Mouse (Mus musculus): ENCODE data around the gene Synj1. TPM values are rescaled to one million over a fixed set of nuclear protein-coding genes. Genes with fewer than 3 reads are reported as not detected.

Synj1 gene
- polyA plus RNA-seq, 1 experiment from 2014 or later = 16.6 TPM

GRCm38 (mm10) chr16:90907250-90907649, 103.9 kb downstream of the Synj1 start:
- no peak overlapping the region for H3K4me2 ChIP-seq (replicated peaks; ENCODE audit: low read depth)
- 68% methylated on average over 7 of the region's 7 CpGs for WGBS
- no peak for TF ChIP-seq CTCF (IDR thresholded peaks at IDR 0.05; ENCODE audit: low read depth)

GRCm38 (mm10) chr16:90903300-90903699, 107.8 kb downstream of the Synj1 start:
- Histone ChIP-seq H3K27me3 (replicated peaks; ENCODE audit: control insufficient read depth, insufficient read depth, low read length) (no peaks in the 10 kb centered on the region), H3K9ac (ENCODE audit: low read depth, low read length) (no peak overlapping the region), H3K27ac (ENCODE audit: low read depth, low read length) (no peak overlapping the region), H3K9me3 (ENCODE audit: control insufficient read depth) (no peaks in the 10 kb centered on the region), H3K4me2 (replicated peaks; ENCODE audit: low read depth) (no peak overlapping the region), H3K4me1 (replicated peaks; ENCODE audit: control insufficient read depth, insufficient read depth, low read length) (no peaks in the 10 kb centered on the region), H3K36me3 (ENCODE audit: control insufficient read depth, insufficient read depth) (no peaks in the 10 kb centered on the region), H3K4me3 (ENCODE audit: low read depth, low read length) (no peak overlapping the region)
- WGBS = 51% methylated on average over 5 of the region's 5 CpGs
- TF ChIP-seq CTCF (IDR thresholded peaks at IDR 0.05; ENCODE audit: low read depth) = no peak
- ATAC-seq = no peak

More at GRCm38 (mm10) chr16:90907250-90907649, 103.9 kb downstream of the Synj1 start:
- Histone ChIP-seq H3K36me3 (ENCODE audit: control insufficient read depth, insufficient read depth) (no peaks in the 10 kb centered on the region), H3K4me3 (ENCODE audit: low read depth, low read length) (no peak overlapping the region), H3K9ac (ENCODE audit: low read depth, low read length) (no peak overlapping the region), H3K27me3 (replicated peaks; ENCODE audit: control insufficient read depth, insufficient read depth, low read length) (no peaks in the 10 kb centered on the region), H3K4me1 (replicated peaks; ENCODE audit: control insufficient read depth, insufficient read depth, low read length) (no peaks in the 10 kb centered on the region), H3K9me3 (ENCODE audit: control insufficient read depth) (no peaks in the 10 kb centered on the region), H3K27ac (ENCODE audit: low read depth, low read length) (no peak overlapping the region)
- no peak for ATAC-seq

- Histone ChIP-seq H3K4me3 (ENCODE audit: low read depth, low read length) (no peak overlapping the region), H3K9me3 (ENCODE audit: control insufficient read depth) (no peaks in the 10 kb centered on the region), H3K36me3 (ENCODE audit: control insufficient read depth, insufficient read depth) (no peaks in the 10 kb centered on the region), H3K27ac (ENCODE audit: low read depth, low read length) (no peak overlapping the region), H3K4me2 (replicated peaks; ENCODE audit: low read depth) (no peak overlapping the region), H3K4me1 (replicated peaks; ENCODE audit: control insufficient read depth, insufficient read depth, low read length) (no peaks in the 10 kb centered on the region), H3K9ac (ENCODE audit: low read depth, low read length) (no peak overlapping the region), H3K27me3 (replicated peaks; ENCODE audit: control insufficient read depth, insufficient read depth, low read length) (no peaks in the 10 kb centered on the region)
- WGBS = 62% methylated on average over 4 of the region's 4 CpGs
- no peak for ATAC-seq
- no peak for TF ChIP-seq CTCF (IDR thresholded peaks at IDR 0.05; ENCODE audit: low read depth)
These were observed 109.7 kb downstream of the Synj1 start for GRCm38 (mm10) chr16:90901364-90901763.

- H3K27ac ChIP-seq (ENCODE audit: low read depth, low read length) = no peak overlapping the region
- whole genome bisulfite sequencing = 30% methylated on average over 12 of the region's 12 CpGs
- H3K36me3 ChIP-seq (ENCODE audit: control insufficient read depth, insufficient read depth) = no peaks in the 10 kb centered on the region
- H3K9me3 ChIP-seq (ENCODE audit: control insufficient read depth) = no peaks in the 10 kb centered on the region
- no peaks in the 10 kb centered on the region for H3K27me3 ChIP-seq (replicated peaks; ENCODE audit: control insufficient read depth, insufficient read depth, low read length)
- no peak for TF ChIP-seq CTCF (IDR thresholded peaks at IDR 0.05; ENCODE audit: low read depth)
- no peak for ATAC-seq
- no peaks in the 10 kb centered on the region for H3K4me1 ChIP-seq (replicated peaks; ENCODE audit: control insufficient read depth, insufficient read depth, low read length)
- H3K4me3 ChIP-seq (ENCODE audit: low read depth, low read length) = no peak overlapping the region
- H3K9ac ChIP-seq (ENCODE audit: low read depth, low read length) = no peak overlapping the region
- H3K4me2 ChIP-seq (replicated peaks; ENCODE audit: low read depth) = no peak overlapping the region
These were observed 111.6 kb downstream of the Synj1 start for GRCm38 (mm10) chr16:90899498-90899897.

GRCm38 (mm10) chr16:90897651-90898050, 113.5 kb downstream of the Synj1 start:
- 89% methylated on average over 3 of the region's 3 CpGs for WGBS
- H3K27me3 ChIP-seq (replicated peaks; ENCODE audit: control insufficient read depth, insufficient read depth, low read length) = no peaks in the 10 kb centered on the region
- H3K36me3 ChIP-seq (ENCODE audit: control insufficient read depth, insufficient read depth) = no peaks in the 10 kb centered on the region
- no peak overlapping the region for H3K4me2 ChIP-seq (replicated peaks; ENCODE audit: low read depth)
- H3K4me1 ChIP-seq (replicated peaks; ENCODE audit: control insufficient read depth, insufficient read depth, low read length) = no peaks in the 10 kb centered on the region
- TF ChIP-seq CTCF (IDR thresholded peaks at IDR 0.05; ENCODE audit: low read depth) = no peak
- H3K4me3 ChIP-seq (ENCODE audit: low read depth, low read length) = no peak overlapping the region
- no peak for ATAC-seq
- H3K9ac ChIP-seq (ENCODE audit: low read depth, low read length) = no peak overlapping the region
- H3K9me3 ChIP-seq (ENCODE audit: control insufficient read depth) = no peaks in the 10 kb centered on the region
- no peak overlapping the region for H3K27ac ChIP-seq (ENCODE audit: low read depth, low read length)

GRCm38 (mm10) chr16:90893792-90894191, 117.3 kb downstream of the Synj1 start:
- WGBS = 49% methylated on average over 9 of the region's 9 CpGs
- no peaks in the 10 kb centered on the region; the same call in 1 of the 2 replicates for H3K4me1 ChIP-seq (replicated peaks; ENCODE audit: control insufficient read depth, insufficient read depth, low read length)
- no peak overlapping the region for H3K27ac ChIP-seq (ENCODE audit: low read depth, low read length)
- H3K4me2 ChIP-seq (replicated peaks; ENCODE audit: low read depth) = no peak overlapping the region
- H3K9me3 ChIP-seq (ENCODE audit: control insufficient read depth) = no peaks in the 10 kb centered on the region
- no peaks in the 10 kb centered on the region for H3K36me3 ChIP-seq (ENCODE audit: control insufficient read depth, insufficient read depth)
- 0 out of 2 replicates have a peak, but pooled peaks cover 4% of the 10 kb centered on the region for H3K27me3 ChIP-seq (replicated peaks; ENCODE audit: control insufficient read depth, insufficient read depth, low read length)
- no peak for TF ChIP-seq CTCF (IDR thresholded peaks at IDR 0.05; ENCODE audit: low read depth)
- H3K4me3 ChIP-seq (ENCODE audit: low read depth, low read length) = no peak overlapping the region
- ATAC-seq = no peak
- no peak overlapping the region for H3K9ac ChIP-seq (ENCODE audit: low read depth, low read length)

- Histone ChIP-seq H3K9me3 (ENCODE audit: control insufficient read depth) (no peaks in the 10 kb centered on the region), H3K4me1 (replicated peaks; ENCODE audit: control insufficient read depth, insufficient read depth, low read length) (no peaks in the 10 kb centered on the region; the same call in 1 of the 2 replicates), H3K4me3 (ENCODE audit: low read depth, low read length) (no peak overlapping the region), H3K27ac (ENCODE audit: low read depth, low read length) (no peak overlapping the region), H3K36me3 (ENCODE audit: control insufficient read depth, insufficient read depth) (no peaks in the 10 kb centered on the region), H3K27me3 (replicated peaks; ENCODE audit: control insufficient read depth, insufficient read depth, low read length) (0 out of 2 replicates have a peak, but pooled peaks cover 4% of the 10 kb centered on the region), H3K9ac (ENCODE audit: low read depth, low read length) (no peak overlapping the region), H3K4me2 (replicated peaks; ENCODE audit: low read depth) (no peak overlapping the region)
- no peak for ATAC-seq
- no peak for TF ChIP-seq CTCF (IDR thresholded peaks at IDR 0.05; ENCODE audit: low read depth)
- 77% methylated on average over 7 of the region's 7 CpGs for WGBS
These were observed 118.1 kb downstream of the Synj1 start for GRCm38 (mm10) chr16:90893019-90893418.

Data from intestine, postnatal 0 days (tissue).